Mouse (Mus musculus) forebrain, embryonic 11.5 days (tissue): ENCODE measurements at regions not wholly inside any gene's neighbourhood (a gene's known extent, or its start where the extent isn't known, plus 50 kb on each side); places are given as distances from the start of the nearest gene placed in this dataset.
A peak's percentile ranks its signal among the peaks of the same experiment; 100 is the strongest.
"Not testable (repeated sequence)": the region's sequence is repeated elsewhere in the genome, so short reads cannot be mapped to it uniquely, and the experiment has no call there.

ENCODE experiments used
- ATAC-seq: fragments of 200-750 bp; cut with Nextera tagmentation; replicated peaks from 2 replicates; pipeline ENCODE4 v1.8.0; 2017; ENCODE audit warnings: moderate TSS enrichment; ENCODE audit not compliant: low FRiP score
- DNase-seq: peaks from one replicate; pipeline ENCODE4 v3.0.0-alpha.2; 2017; ENCODE audit warnings: low spot score
- H3K27ac ChIP-seq: fragments of 300-500 bp; sonication (generic); 2 replicates; pipeline ENCODE4 v1.5.1; 2014; ENCODE audit warnings: low read depth, low read length
- H3K27me3 ChIP-seq: fragments of 300-500 bp; sonication (generic); 2 replicates; pipeline ENCODE4 v1.6.1; 2014; ENCODE audit warnings: mild to moderate bottlenecking, low read length, mixed read lengths; ENCODE audit not compliant: control insufficient read depth, insufficient read depth
- H3K36me3 ChIP-seq: fragments of 300-500 bp; sonication (generic); 2 replicates; pipeline ENCODE4 v1.6.1; 2014; ENCODE audit warnings: mild to moderate bottlenecking, low read length, moderate library complexity, mixed read lengths; ENCODE audit not compliant: control insufficient read depth, insufficient read depth
- H3K4me1 ChIP-seq: fragments of 300-500 bp; sonication (generic); replicated peaks from 2 replicates; pipeline ENCODE4 v1.6.1; 2014; ENCODE audit warnings: low read length, mixed read lengths; ENCODE audit not compliant: control insufficient read depth, insufficient read depth
- H3K4me2 ChIP-seq: fragments of 300-500 bp; sonication (generic); 2 replicates; pipeline ENCODE4 v1.6.1; 2014; ENCODE audit warnings: low read depth, mild to moderate bottlenecking, low read length, moderate library complexity, mixed read lengths; ENCODE audit not compliant: severe bottlenecking
- H3K4me3 ChIP-seq: fragments of 300-500 bp; sonication (generic); 2 replicates; pipeline ENCODE4 v1.5.1; 2014; ENCODE audit warnings: low read depth, low read length
- H3K9ac ChIP-seq: fragments of 300-500 bp; sonication (generic); 2 replicates; pipeline ENCODE4 v1.6.1; 2014; ENCODE audit warnings: low read length
- H3K9me3 ChIP-seq: fragments of 300-500 bp; sonication (generic); 2 replicates; pipeline ENCODE4 v1.6.1; 2016; ENCODE audit warnings: low read length, mixed read lengths; ENCODE audit not compliant: control insufficient read depth
- WGBS: fragments of 180-500 bp; shearing (Covaris S2); extraction: QIAGEN DNeasy Blood & Tissue Kit; methylation state at CpG from one replicate; pipeline ENCODE4 v1.1.7; 2014; 5-methylcytosine and 5-hydroxymethylcytosine counted together

GRCm38 (mm10) chr17:42956588-42956987 lies 59.8 kb upstream of the Tnfrsf21 start:
- Histone ChIP-seq H3K9me3 (no peaks in the 10 kb centered on the region), H3K4me1 (no peaks in the 10 kb centered on the region), H3K27me3 (no peaks in the 10 kb centered on the region), H3K4me3 (no peak overlapping the region), H3K27ac (no peak overlapping the region), H3K4me2 (no peak overlapping the region), H3K36me3 (no peaks in the 10 kb centered on the region), H3K9ac (no peak overlapping the region)
- DNase-seq (no peak), ATAC-seq (no peak)
- 75% methylated on average over 5 of the region's 5 CpGs for WGBS

GRCm38 (mm10) chr17:42954722-42955121 lies 61.6 kb upstream of the Tnfrsf21 start:
- H3K27me3 ChIP-seq, result no peaks in the 10 kb centered on the region
- WGBS, result 82% methylated on average over 2 of the region's 2 CpGs
- H3K36me3 ChIP-seq, result no peaks in the 10 kb centered on the region
- H3K4me3 ChIP-seq, result no peak overlapping the region
- DNase-seq (no peak), ATAC-seq (no peak)
- H3K4me2 ChIP-seq, result no peak overlapping the region
- H3K9ac ChIP-seq, result no peak overlapping the region
- no peaks in the 10 kb centered on the region for H3K4me1 ChIP-seq
- no peaks in the 10 kb centered on the region for H3K9me3 ChIP-seq
- H3K27ac ChIP-seq, result no peak overlapping the region

GRCm38 (mm10) chr17:42944453-42944852 lies 68.0 kb upstream of the Cd2ap start:
- H3K9ac ChIP-seq, result no peak overlapping the region
- H3K27ac ChIP-seq, result no peak overlapping the region
- H3K9me3 ChIP-seq, result no peaks in the 10 kb centered on the region
- no peaks in the 10 kb centered on the region for H3K36me3 ChIP-seq
- DNase-seq (no peak), ATAC-seq (no peak)
- no peaks in the 10 kb centered on the region for H3K4me1 ChIP-seq
- no peak overlapping the region for H3K4me2 ChIP-seq
- H3K4me3 ChIP-seq, result no peak overlapping the region
- WGBS, result 83% methylated on average over 2 of the region's 2 CpGs
- H3K27me3 ChIP-seq, result no peaks in the 10 kb centered on the region

GRCm38 (mm10) chr17:42943272-42943696 lies 66.8 kb upstream of the Cd2ap start:
- WGBS, result 17% methylated on average over 9 of the region's 9 CpGs
- ATAC-seq (peak; percentile 75), DNase-seq (peak; percentile 52)
- H3K36me3 ChIP-seq, result no peaks in the 10 kb centered on the region
- H3K27me3 ChIP-seq, result no peaks in the 10 kb centered on the region
- no peaks in the 10 kb centered on the region for H3K4me1 ChIP-seq
- no peak overlapping the region for H3K9ac ChIP-seq
- no peaks in the 10 kb centered on the region for H3K9me3 ChIP-seq
- no peak overlapping the region for H3K4me3 ChIP-seq
- H3K27ac ChIP-seq, result no peak overlapping the region
- H3K4me2 ChIP-seq, result no peak overlapping the region

- Histone ChIP-seq H3K9me3 (no peaks in the 10 kb centered on the region), H3K4me3 (no peak overlapping the region), H3K4me2 (no peak overlapping the region), H3K36me3 (no peaks in the 10 kb centered on the region), H3K27ac (no peak overlapping the region), H3K9ac (no peak overlapping the region), H3K27me3 (no peaks in the 10 kb centered on the region), H3K4me1 (no peaks in the 10 kb centered on the region)
- no peak for ATAC-seq
- no peak for DNase-seq
- 91% methylated on average over 7 of the region's 7 CpGs for WGBS
These were observed 63.0 kb upstream of the Cd2ap start for GRCm38 (mm10) chr17:42939476-42939875.

GRCm38 (mm10) chr17:42938579-42938978 lies 62.1 kb upstream of the Cd2ap start:
- DNase-seq (no peak), ATAC-seq (no peak)
- Histone ChIP-seq H3K36me3 (no peaks in the 10 kb centered on the region), H3K9ac (no peak overlapping the region), H3K27ac (no peak overlapping the region), H3K27me3 (no peaks in the 10 kb centered on the region), H3K4me1 (no peaks in the 10 kb centered on the region), H3K4me2 (no peak overlapping the region), H3K9me3 (no peaks in the 10 kb centered on the region), H3K4me3 (no peak overlapping the region)
- WGBS, result 80% methylated on average over 1 of the region's 1 CpGs

GRCm38 (mm10) chr17:42937480-42937879 lies 61.0 kb upstream of the Cd2ap start:
- H3K4me3 ChIP-seq, result not testable (repeated sequence)

GRCm38 (mm10) chr17:42934068-42934467 lies 57.6 kb upstream of the Cd2ap start:
- Histone ChIP-seq H3K4me3 (no peak overlapping the region), H3K36me3 (no peaks in the 10 kb centered on the region), H3K4me1 (no peaks in the 10 kb centered on the region), H3K27ac (no peak overlapping the region), H3K4me2 (no peak overlapping the region), H3K27me3 (no peaks in the 10 kb centered on the region), H3K9ac (no peak overlapping the region), H3K9me3 (no peaks in the 10 kb centered on the region)
- ATAC-seq, result no peak
- DNase-seq, result no peak
- 87% methylated on average over 3 of the region's 3 CpGs for WGBS

More at GRCm38 (mm10) chr17:42937480-42937879, 61.0 kb upstream of the Cd2ap start:
- not testable (repeated sequence) for H3K27me3 ChIP-seq, H3K36me3 ChIP-seq, H3K4me2 ChIP-seq, H3K27ac ChIP-seq, ATAC-seq, H3K9ac ChIP-seq, DNase-seq, H3K4me1 ChIP-seq, H3K9me3 ChIP-seq
- WGBS, result 90% methylated on average over 3 of the region's 3 CpGs

GRCm38 (mm10) chr17:42933335-42934004 lies 57.0 kb upstream of the Cd2ap start:
- no peaks in the 10 kb centered on the region for H3K36me3 ChIP-seq
- H3K4me2 ChIP-seq, result no peak overlapping the region
- WGBS, result 76% methylated on average over 7 of the region's 7 CpGs
- no peak overlapping the region for H3K4me3 ChIP-seq
- H3K9ac ChIP-seq, result no peak overlapping the region
- no peaks in the 10 kb centered on the region for H3K9me3 ChIP-seq
- no peaks in the 10 kb centered on the region for H3K4me1 ChIP-seq
- ATAC-seq (no peak), DNase-seq (no peak)
- no peak overlapping the region for H3K27ac ChIP-seq
- H3K27me3 ChIP-seq, result no peaks in the 10 kb centered on the region
